Mouse (Mus musculus) C2C12 (cell line): ENCODE measurements around the gene Colec11. TPM values are rescaled to one million over a fixed set of nuclear protein-coding genes. Genes with fewer than 3 reads are reported as not detected.

Experiments used
- H3K27me3 ChIP-seq: one replicate; pipeline ENCODE4 v1.6.1; 2011; ENCODE audit not compliant: control insufficient read depth, insufficient read depth, insufficient read length
- H3K36me3 ChIP-seq: one replicate; pipeline ENCODE4 v1.6.1; 2011; ENCODE audit not compliant: control insufficient read depth, insufficient read depth
- H3K4me3 ChIP-seq: one replicate; pipeline ENCODE4 v1.5.1; 2011; ENCODE audit warnings: mild to moderate bottlenecking, control low read depth; ENCODE audit not compliant: poor library complexity, insufficient read depth, severe bottlenecking
- H3K79me2 ChIP-seq: one replicate; pipeline ENCODE4 v1.6.1; 2011; ENCODE audit not compliant: control insufficient read depth, insufficient read depth
- H3K79me3 ChIP-seq: one replicate; pipeline ENCODE4 v1.6.1; 2011; ENCODE audit warnings: low read depth, control low read depth
- H3ac ChIP-seq: one replicate; pipeline ENCODE3; 2011; ENCODE audit warnings: low read depth; ENCODE audit not compliant: control insufficient read depth, insufficient read length
- CEBPB ChIP-seq: IDR thresholded peaks from one replicate; pipeline ENCODE4 v1.6.1; 2011; ENCODE audit warnings: low read depth, mild to moderate bottlenecking, control low read depth, moderate library complexity
- CTCF ChIP-seq: IDR thresholded peaks from one replicate; pipeline ENCODE4 v1.5.1; 2011; ENCODE audit not compliant: control insufficient read depth, insufficient read depth, insufficient read length
- FOSL1 ChIP-seq: IDR thresholded peaks from one replicate; pipeline ENCODE4 v1.8.0; 2011; ENCODE audit warnings: mild to moderate bottlenecking, low read length; ENCODE audit not compliant: poor library complexity, insufficient read depth, severe bottlenecking
- MAX ChIP-seq: IDR thresholded peaks from one replicate; pipeline ENCODE4 v1.6.1; 2011; ENCODE audit warnings: mild to moderate bottlenecking, control low read depth
- MYOD1 ChIP-seq: IDR thresholded peaks from one replicate; pipeline ENCODE4 v1.6.1; 2011; ENCODE audit warnings: low read depth; ENCODE audit not compliant: control insufficient read depth, insufficient read length
- MYOG ChIP-seq: IDR thresholded peaks from one replicate; pipeline ENCODE4 v1.6.1; 2011; ENCODE audit not compliant: control insufficient read depth, insufficient read length; ENCODE audit errors: extremely low read depth
- USF1 ChIP-seq: IDR thresholded peaks from one replicate; pipeline ENCODE4 v1.6.1; 2011; ENCODE audit warnings: low read depth, mild to moderate bottlenecking, control low read depth, moderate library complexity
- polyA plus RNA-seq: library from polyadenylated mRNA; unstranded; fragments of >200 nt; fragmentation: generic; extraction: Trizol; gene quantifications from one replicate; pipeline ENCODE4 v1.2.1, GENCODE M21; 2012; ENCODE audit warnings: missing spikeins

The Colec11 gene
- polyA plus RNA-seq, 1 experiment: not detected

DNA sequence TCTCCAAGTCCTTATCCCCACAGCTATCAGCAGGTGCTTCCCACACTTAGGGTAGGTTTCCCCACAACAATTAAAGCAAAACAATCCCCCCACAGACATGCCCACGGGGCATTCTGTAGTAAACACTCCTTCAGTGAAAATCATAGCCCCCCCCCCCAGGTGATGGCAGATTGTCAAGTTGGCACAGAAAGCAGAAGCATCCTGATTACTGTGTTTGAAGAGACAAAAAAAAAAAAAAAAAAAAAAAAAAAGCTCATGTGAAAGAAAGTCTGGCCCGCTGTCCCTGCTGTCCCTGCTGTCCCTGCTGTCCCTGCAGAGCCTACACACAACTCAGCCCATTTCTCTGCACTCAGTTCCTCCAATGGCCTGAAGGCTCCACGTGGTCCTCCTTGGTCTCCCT, 39.1 kb downstream of the Colec11 start:
- peaks cover 7% of the 10 kb centered on the region for H3K27me3 ChIP-seq
- H3ac ChIP-seq: no peak overlapping the region
- H3K79me2 ChIP-seq: no peaks in the 10 kb centered on the region
- TF ChIP-seq MYOD1 (no peak), FOSL1 (no peak), CEBPB (no peak), MAX (no peak), CTCF (no peak), USF1 (no peak), MYOG (no peak)
- H3K79me3 ChIP-seq: no peaks in the 10 kb centered on the region
- H3K36me3 ChIP-seq: no peaks in the 10 kb centered on the region
- H3K4me3 ChIP-seq: no peak overlapping the region

DNA sequence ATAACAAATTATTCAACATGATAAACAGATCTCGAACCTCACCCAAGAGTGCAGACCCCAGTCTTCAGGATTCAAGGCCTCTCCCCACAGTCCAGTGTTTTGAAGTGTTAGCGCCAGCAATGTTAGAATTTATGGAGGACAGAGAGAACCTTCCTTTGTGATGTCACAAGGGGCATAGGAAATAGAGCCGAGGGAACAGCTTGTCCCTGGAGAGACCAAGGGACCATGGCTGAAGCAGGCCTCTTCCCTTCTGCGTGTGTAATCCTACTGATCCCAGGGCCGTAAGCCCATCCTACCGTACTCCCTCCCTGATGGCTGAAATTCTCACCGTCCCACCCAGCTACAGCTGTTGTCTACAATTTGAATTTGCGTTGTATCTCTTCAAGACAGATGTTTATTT, 40.8 kb downstream of the Colec11 start, which contains the start of gene Allc:
Gene Allc, minus strand, starts transcription at position 101 of the 400 bp plus-strand sequence.
- H3K79me3 ChIP-seq: no peaks in the 10 kb centered on the region
- H3K36me3 ChIP-seq: no peaks in the 10 kb centered on the region
- no peak within 1 kb of the TSS for H3ac ChIP-seq
- H3K27me3 ChIP-seq: no peaks in the 10 kb centered on the region
- H3K4me3 ChIP-seq: no peak within 1 kb of the TSS
- TF ChIP-seq USF1 (no peak), CEBPB (no peak), MAX (no peak), CTCF (no peak), MYOG (no peak), FOSL1 (no peak), MYOD1 (no peak)
- H3K79me2 ChIP-seq: no peaks in the 10 kb centered on the region

DNA sequence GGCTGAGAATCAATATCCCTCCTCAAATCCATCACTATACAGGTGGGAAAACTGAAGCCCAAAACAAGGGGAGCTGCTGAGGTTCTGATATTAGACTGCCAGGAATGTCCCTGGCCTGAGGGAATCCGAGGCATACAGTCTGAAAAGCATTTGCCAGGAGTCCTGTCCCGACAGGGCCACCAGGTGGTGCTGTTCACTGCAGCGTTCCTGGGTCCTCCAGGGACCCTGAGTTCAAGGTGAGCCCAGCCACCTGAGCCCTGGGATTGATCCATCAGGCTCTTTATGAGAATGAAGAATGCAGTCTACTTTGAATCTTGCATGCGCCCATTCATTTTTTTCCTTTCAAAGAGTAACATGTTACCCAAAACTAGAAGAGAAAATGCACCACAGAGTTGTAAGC, 44.0 kb downstream of the Colec11 start:
- no peak overlapping the region for H3ac ChIP-seq
- H3K4me3 ChIP-seq: no peak overlapping the region
- no peaks in the 10 kb centered on the region for H3K79me2 ChIP-seq
- no peaks in the 10 kb centered on the region for H3K36me3 ChIP-seq
- H3K79me3 ChIP-seq: no peaks in the 10 kb centered on the region
- TF ChIP-seq MYOG: no peak
- TF ChIP-seq FOSL1: no peak
- TF ChIP-seq USF1: no peak
- TF ChIP-seq MYOD1: no peak
- TF ChIP-seq MAX: no peak
- TF ChIP-seq CTCF: peak; percentile 42
- no peak for TF ChIP-seq CEBPB
- no peaks in the 10 kb centered on the region for H3K27me3 ChIP-seq

DNA sequence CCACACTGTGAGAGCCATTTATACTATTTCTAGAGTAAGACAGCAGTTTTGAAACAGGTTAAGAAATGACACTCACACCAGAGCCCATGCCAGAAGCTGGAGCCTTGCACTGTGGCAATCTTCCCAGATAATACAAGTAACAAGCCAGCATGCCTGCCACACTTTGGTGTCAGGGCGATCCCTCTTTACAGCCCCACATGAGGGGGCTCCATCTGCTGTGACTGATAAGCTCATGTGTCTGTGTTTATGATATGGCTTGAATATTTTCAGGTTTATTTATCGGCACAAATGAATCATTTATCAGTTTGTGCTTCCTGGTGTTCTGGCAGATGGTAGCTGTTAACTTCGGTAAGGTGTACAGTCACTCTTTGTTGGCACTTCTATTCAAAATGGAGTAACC, 45.0 kb downstream of the Colec11 start:
- no peaks in the 10 kb centered on the region for H3K79me2 ChIP-seq
- H3K79me3 ChIP-seq: no peaks in the 10 kb centered on the region
- H3ac ChIP-seq: no peak overlapping the region
- H3K27me3 ChIP-seq: no peaks in the 10 kb centered on the region
- no peak overlapping the region for H3K4me3 ChIP-seq
- no peaks in the 10 kb centered on the region for H3K36me3 ChIP-seq
- TF ChIP-seq MYOG: no peak
- no peak for TF ChIP-seq USF1
- TF ChIP-seq CEBPB: no peak
- no peak for TF ChIP-seq MYOD1
- no peak for TF ChIP-seq FOSL1
- TF ChIP-seq CTCF: no peak
- TF ChIP-seq MAX: no peak

DNA sequence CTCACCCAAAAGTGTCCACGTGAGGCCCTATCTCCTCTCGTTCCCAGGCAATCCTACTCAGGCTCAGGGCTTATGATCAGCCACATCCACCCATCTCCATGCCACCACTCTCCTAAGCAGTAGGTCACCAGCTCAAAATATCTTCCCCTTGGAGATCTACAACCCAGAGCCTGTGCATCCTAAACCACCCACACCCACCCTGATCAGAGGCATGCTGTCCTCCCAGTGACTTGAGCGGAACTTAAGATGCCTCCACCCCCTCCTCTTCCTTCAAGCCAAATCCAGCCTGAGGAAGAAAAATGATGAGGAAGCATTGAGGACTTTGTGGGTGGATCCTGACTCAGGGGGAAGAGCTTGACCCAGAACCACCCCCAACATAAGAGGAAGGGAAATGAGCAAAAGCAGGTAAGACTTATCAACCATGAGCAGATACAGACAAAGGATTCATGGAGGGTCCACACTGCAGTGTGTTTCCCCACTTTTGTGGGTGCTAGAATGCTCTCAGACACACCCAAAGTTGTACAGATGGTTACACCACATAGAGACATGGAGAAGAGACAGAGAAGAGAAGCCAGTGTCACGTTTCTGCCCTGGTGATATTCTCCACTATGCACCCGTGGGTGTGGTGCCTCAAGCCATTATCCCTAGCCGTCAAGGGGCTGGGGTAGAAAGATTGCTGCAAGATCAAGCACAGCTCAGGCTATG, 47.7 kb downstream of the Colec11 start:
- no peak for TF ChIP-seq USF1
- no peak for TF ChIP-seq FOSL1
- TF ChIP-seq CTCF: no peak
- TF ChIP-seq MAX: no peak
- TF ChIP-seq MYOG: no peak
- TF ChIP-seq MYOD1: no peak
- TF ChIP-seq CEBPB: no peak
- H3ac ChIP-seq: no peak overlapping the region
- H3K79me2 ChIP-seq: no peaks in the 10 kb centered on the region
- H3K4me3 ChIP-seq: no peak overlapping the region
- H3K36me3 ChIP-seq: no peaks in the 10 kb centered on the region
- H3K27me3 ChIP-seq: no peaks in the 10 kb centered on the region
- no peaks in the 10 kb centered on the region for H3K79me3 ChIP-seq
